Comparison of ENCODE assay signal across 8 mouse cellular contexts in the genomic region with DNA sequence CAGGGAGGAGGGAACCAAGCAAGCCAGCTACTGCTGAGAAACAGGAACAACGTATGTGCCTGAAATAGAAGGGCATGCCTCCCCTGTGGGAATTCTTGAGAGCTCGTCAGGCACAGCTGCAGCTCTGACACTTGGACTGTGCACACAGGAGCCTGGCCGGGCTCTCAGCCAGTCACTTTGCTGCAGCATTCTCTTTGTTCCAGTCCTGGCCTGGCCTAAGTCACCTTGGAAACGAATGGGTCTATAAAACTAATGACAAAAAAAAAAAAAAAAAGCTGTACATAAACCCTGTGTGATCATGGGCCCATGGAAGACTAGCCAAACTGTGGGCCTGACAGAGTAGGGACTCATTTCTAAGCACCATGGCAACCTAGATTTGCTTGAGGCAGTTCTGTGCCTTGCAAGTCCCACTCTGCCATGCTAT. TPM values are rescaled to one million over a fixed set of nuclear protein-coding genes. Genes with fewer than 3 reads are reported as not detected.
A peak's percentile ranks its signal among the peaks of the same experiment; 100 is the strongest.
DNase-seq lines count a peak whose midpoint lies in the region; ATAC-seq lines count a peak whose summit lies in the region.

No protein-coding gene starts in this region.

- peak overlapping the region; percentile 32 for H3K27ac ChIP-seq in hindbrain, embryonic 14.5 days
- peak overlapping the region; percentile 76 for H3K27ac ChIP-seq in limb, embryonic 10.5 days

- peak; percentile 8 for DNase-seq in adrenal gland, adult 2 months
- no peak for DNase-seq in adrenal gland, adult 8-10 months
- peak; percentile 15 for DNase-seq in R1 (ENCODE audit: low read depth, low spot score)
- DNase-seq in forelimb bud, embryonic 11.5 days (ENCODE audit: low read depth, low spot score) = peak; percentile 39
- peak; percentile 73 for DNase-seq in hindbrain, embryonic 14.5 days (ENCODE audit: low spot score)
- DNase-seq in limb, embryonic 10.5 days (ENCODE audit: low spot score) = peak; percentile 44
- DNase-seq in retina, postnatal 1 day = peak; percentile 21
- no peak for DNase-seq in ovary, postnatal 14 days (ENCODE audit: low spot score)

- no peaks in the 10 kb centered on the region for H3K27me3 ChIP-seq in hindbrain, embryonic 14.5 days (ENCODE audit: control insufficient read depth, insufficient read depth, low read length)
- no peaks in the 10 kb centered on the region for H3K27me3 ChIP-seq in limb, embryonic 10.5 days (ENCODE audit: low read depth, poor library complexity, severe bottlenecking)

- peaks cover 3% of the 10 kb centered on the region; the same call in 1 of the 2 replicates for H3K9me3 ChIP-seq in hindbrain, embryonic 14.5 days (ENCODE audit: control insufficient read depth, low read length)
- H3K9me3 ChIP-seq in limb, embryonic 10.5 days (replicated peaks) = no peaks in the 10 kb centered on the region

- no peak overlapping the region for H3K4me3 ChIP-seq in hindbrain, embryonic 14.5 days (replicated peaks; ENCODE audit: low read length)
- no peak overlapping the region for H3K4me3 ChIP-seq in limb, embryonic 10.5 days

- 9% methylated on average over 4 of the region's 4 CpGs for WGBS in hindbrain, embryonic 14.5 days
- 25% methylated on average over 4 of the region's 4 CpGs for WGBS in limb, embryonic 10.5 days

- H3K4me2 ChIP-seq in hindbrain, embryonic 14.5 days (replicated peaks) = no peak overlapping the region

- peaks cover 23% of the 10 kb centered on the region; the same call in 1 of the 2 replicates for H3K4me1 ChIP-seq in hindbrain, embryonic 14.5 days (replicated peaks; ENCODE audit: control insufficient read depth, insufficient read depth, low read length)
- peaks cover 15% of the 10 kb centered on the region for H3K4me1 ChIP-seq in limb, embryonic 10.5 days

- no peak overlapping the region for H3K9ac ChIP-seq in hindbrain, embryonic 14.5 days

- no peaks in the 10 kb centered on the region for H3K36me3 ChIP-seq in hindbrain, embryonic 14.5 days (replicated peaks; ENCODE audit: control insufficient read depth, insufficient read depth)
- no peaks in the 10 kb centered on the region for H3K36me3 ChIP-seq in limb, embryonic 10.5 days

- peak; percentile 88 for ATAC-seq in hindbrain, embryonic 14.5 days (ENCODE audit: low FRiP score)

RNA-seq across cellular contexts. Expression of a gene that starts 31.8 kb away (rescaled TPM):
- 100 to 1,000 TPM; 179 to 264 TPM for total RNA-seq in adrenal gland, adult 2 months (2021)
- 38.0 and 44.3 TPM in 2 replicates for polyA plus RNA-seq in adrenal gland, adult 2 months (2012; rRNA removed)
- 100 to 1,000 TPM; 270 to 322 (median 285) TPM for total RNA-seq in adrenal gland, adult 8-10 months (2022)
- polyA plus RNA-seq in hindbrain, embryonic 14.5 days (2014; fragmentation: Nextera tagmentation; extraction: Ambion mirVana) = 44.6 and 66.3 TPM in 2 replicates
- not detected in 2 replicates for polyA plus RNA-seq in limb, embryonic 10.5 days (2016; fragmentation: Nextera tagmentation; extraction: Ambion mirVana)

Comparison
In these comparisons a context has a peak if more than half of its experiments do, and no peak if none do; other contexts are left out.
1. DNase-seq: peak in adrenal gland, adult 2 months (single experiment), R1 (single experiment), forelimb bud, embryonic 11.5 days (single experiment), hindbrain, embryonic 14.5 days (single experiment), limb, embryonic 10.5 days (single experiment) and retina, postnatal 1 day (single experiment); none in adrenal gland, adult 8-10 months (single experiment) and ovary, postnatal 14 days (single experiment).
2. RNA of a gene that starts 31.8 kb away (polyA plus RNA-seq): 44.6 to 66.3 TPM in hindbrain, embryonic 14.5 days and 38.0 to 44.3 TPM in adrenal gland, adult 2 months; not detected in limb, embryonic 10.5 days; every median in the first group is over 10 times any median in the second.